Comparison of ENCODE assay signal across 17 mouse cellular contexts in the genomic region with DNA sequence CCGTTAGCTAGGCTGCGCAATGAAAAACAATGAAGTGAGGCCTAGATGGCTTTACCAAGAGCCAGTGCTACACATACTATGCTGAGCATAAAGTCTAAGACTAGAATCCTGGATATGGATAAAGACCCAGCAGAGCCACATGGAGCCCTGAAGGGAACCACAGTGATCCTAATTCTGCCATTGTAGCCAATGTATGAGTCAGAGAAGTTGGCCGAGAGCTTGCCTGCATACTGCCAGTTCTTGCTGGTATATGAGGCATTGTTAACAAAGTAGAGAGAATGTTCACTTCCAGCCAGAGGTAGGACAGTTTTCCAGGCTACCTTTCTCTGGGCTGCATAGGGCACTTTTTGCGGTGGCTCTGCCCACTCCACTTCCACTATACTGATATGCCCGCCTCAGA.
DNase-seq lines count a peak whose midpoint lies in the region; ATAC-seq lines count a peak whose summit lies in the region.
"Had no signal": no experiment of that assay in that cellular context is flagged by ENCODE, and none has a peak within 500 bp of the region (broad histone marks: within the 10 kb centered on the region; RNA-seq: fewer than 3 reads in every experiment).

No protein-coding gene starts in this region.

- no peaks in the 10 kb centered on the region for H3K9me3 ChIP-seq in intestine, embryonic 16.5 days (ENCODE audit: control insufficient read depth, low read length)
- no peaks in the 10 kb centered on the region for H3K9me3 ChIP-seq in intestine, embryonic 15.5 days
- H3K9me3 ChIP-seq: hindbrain, embryonic 13.5 days; limb, embryonic 10.5 days; megakaryocyte, embryonic 14.5 days; midbrain, embryonic 15.5 days had no signal

- no peak overlapping the region for H3K4me2 ChIP-seq in intestine, embryonic 16.5 days (ENCODE audit: low read depth, low read length)
- no peak overlapping the region for H3K4me2 ChIP-seq in intestine, embryonic 15.5 days (replicated peaks)
- H3K4me2 ChIP-seq: heart, embryonic 11.5 days; hindbrain, embryonic 13.5 days; midbrain, embryonic 15.5 days had no signal

- no peaks in the 10 kb centered on the region for H3K4me1 ChIP-seq in intestine, embryonic 16.5 days (ENCODE audit: control insufficient read depth, insufficient read depth, low read length)
- no peaks in the 10 kb centered on the region for H3K4me1 ChIP-seq in intestine, embryonic 15.5 days (replicated peaks)
- H3K4me1 ChIP-seq: hindbrain, embryonic 13.5 days; limb, embryonic 10.5 days; midbrain, embryonic 15.5 days had no signal

- H3K36me3 ChIP-seq in intestine, embryonic 16.5 days (ENCODE audit: control insufficient read depth, insufficient read depth, low read length), result no peaks in the 10 kb centered on the region
- H3K36me3 ChIP-seq in intestine, embryonic 15.5 days, result no peaks in the 10 kb centered on the region
- no peaks in the 10 kb centered on the region for H3K36me3 ChIP-seq in macrophage (ENCODE audit: inconsistent target)
- H3K36me3 ChIP-seq: hindbrain, embryonic 13.5 days; limb, embryonic 10.5 days; midbrain, embryonic 15.5 days had no signal

- H3K9ac ChIP-seq in intestine, embryonic 16.5 days (ENCODE audit: low read depth, low read length), result no peak overlapping the region
- no peak overlapping the region for H3K9ac ChIP-seq in intestine, embryonic 15.5 days
- H3K9ac ChIP-seq: hindbrain, embryonic 13.5 days; liver, postnatal 0 days; midbrain, embryonic 15.5 days had no signal

- H3K27me3 ChIP-seq in intestine, embryonic 16.5 days (replicated peaks; ENCODE audit: control insufficient read depth, insufficient read depth, low read length), result no peaks in the 10 kb centered on the region
- H3K27me3 ChIP-seq in intestine, embryonic 15.5 days (replicated peaks), result no peaks in the 10 kb centered on the region
- H3K27me3 ChIP-seq: hindbrain, embryonic 13.5 days; midbrain, embryonic 15.5 days had no signal

- no peak overlapping the region for H3K27ac ChIP-seq in intestine, embryonic 16.5 days (ENCODE audit: low read length)
- H3K27ac ChIP-seq in intestine, embryonic 15.5 days, result no peak overlapping the region
- 0 out of 2 replicates have a peak overlapping the region, but pooled peaks have one; percentile 54 for H3K27ac ChIP-seq in macrophage
- H3K27ac ChIP-seq: hindbrain, embryonic 13.5 days; limb, embryonic 10.5 days; midbrain, embryonic 15.5 days had no signal

- ATAC-seq in intestine, embryonic 16.5 days, result 0 out of 2 replicates have a peak, but pooled peaks have one; percentile 5
- ATAC-seq in intestine, embryonic 15.5 days, result no peak
- ATAC-seq: forebrain, embryonic 16.5 days; midbrain, embryonic 15.5 days had no signal

- H3K4me3 ChIP-seq in intestine, embryonic 16.5 days (ENCODE audit: low read length), result no peak overlapping the region
- H3K4me3 ChIP-seq in intestine, embryonic 15.5 days (replicated peaks), result no peak overlapping the region
- no peak overlapping the region for H3K4me3 ChIP-seq in macrophage (ENCODE audit: inconsistent target)
- H3K4me3 ChIP-seq: hindbrain, embryonic 13.5 days; limb, embryonic 10.5 days; midbrain, embryonic 15.5 days had no signal

- WGBS in intestine, embryonic 16.5 days, result 90% methylated on average over 5 of the region's 5 CpGs
- 86% methylated on average over 5 of the region's 5 CpGs for WGBS in intestine, embryonic 15.5 days
- 93% methylated on average over 5 of the region's 5 CpGs for WGBS in macrophage (ENCODE audit: missing documents)

- peak; percentile 38 to 42 for DNase-seq in adrenal gland, postnatal 36 days
- DNase-seq in adrenal gland, postnatal 14 days, result no peak
- peak; percentile 72 for DNase-seq in Muller cell, postnatal 12 days (ENCODE audit: inconsistent ontology term)
- DNase-seq in kidney, postnatal 10 days, result no peak
- DNase-seq in lung, adult 18-20 months, result no peak
- DNase-seq: liver, postnatal 0 days; lung, postnatal 14 days; right cerebral cortex, postnatal 4 days had no signal

- no peaks in the 10 kb centered on the region for H3K79me2 ChIP-seq in macrophage (ENCODE audit: inconsistent target)

Comparison
In these comparisons a context has a peak if more than half of its experiments do, and no peak if none do; other contexts are left out.
1. DNase-seq: peak in adrenal gland, postnatal 36 days (2 of 2) and Muller cell, postnatal 12 days (single experiment); none in adrenal gland, postnatal 14 days (single experiment), kidney, postnatal 10 days (single experiment) and lung, adult 18-20 months (0 of 2).